Mouse (Mus musculus): Measurements from ENCODE around the gene Tmem179b.

The Tmem179b gene

DNA sequence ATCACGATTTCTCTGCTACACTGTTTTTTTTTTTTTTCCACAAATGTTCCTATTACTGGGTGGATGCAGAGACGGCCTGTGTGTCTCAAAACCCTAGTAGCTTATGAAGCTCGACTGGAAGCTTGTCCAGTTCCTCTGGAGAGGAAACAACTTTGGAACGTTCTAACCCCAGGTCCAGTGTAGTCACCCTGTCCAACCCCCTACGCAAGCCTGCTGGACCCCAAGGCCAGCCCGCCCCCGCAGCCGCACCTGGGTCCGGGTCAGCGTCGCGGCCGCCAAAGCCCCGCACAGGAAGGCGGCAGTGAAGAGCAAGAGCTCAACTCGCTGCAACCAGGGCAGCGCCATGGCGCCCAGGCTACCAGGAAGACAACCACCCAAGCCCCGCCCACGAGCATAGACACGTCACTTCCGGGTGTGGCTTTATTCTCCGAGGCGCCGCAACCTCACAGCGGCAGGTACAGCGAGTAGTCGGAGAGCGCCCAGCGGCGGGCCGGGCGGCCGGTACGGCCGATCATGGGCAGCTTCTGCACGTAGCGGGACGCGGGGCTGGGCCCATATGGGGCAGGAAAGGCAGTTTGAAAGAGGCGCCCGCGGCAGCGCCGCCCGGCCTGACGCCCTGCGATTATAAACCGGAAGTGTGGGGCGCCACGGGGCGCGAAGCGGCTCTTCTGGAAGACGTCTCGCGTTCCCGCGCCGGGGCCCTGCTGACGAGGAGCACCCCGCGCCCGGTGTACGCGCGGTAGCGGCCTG, at the start of gene Tmem179b:
TSS of gene Tmem179b (minus strand) at position 382 of the 750 bp plus-strand sequence.
- DNase-seq (ENCODE audit: low spot score) = peak; percentile 96

DNA sequence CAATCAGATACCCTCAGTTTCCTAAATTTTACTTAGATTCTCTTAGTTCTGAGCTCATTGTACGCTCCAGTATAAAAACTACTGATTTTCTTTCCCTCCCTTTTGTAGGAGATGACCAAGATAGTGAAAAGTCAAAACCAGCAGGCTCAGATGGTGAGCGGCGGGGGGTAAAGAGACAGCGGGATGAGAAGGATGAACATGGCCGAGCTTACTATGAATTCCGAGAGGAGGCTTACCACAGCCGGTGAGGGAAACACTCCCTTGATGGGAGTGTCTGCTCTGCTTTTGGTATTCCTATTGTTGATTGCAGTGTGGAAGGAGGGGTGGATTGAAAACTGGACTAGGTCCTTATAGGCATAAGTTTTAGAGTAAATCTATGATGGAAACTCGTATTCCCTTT, 48.4 kb upstream of the Tmem179b start:
- no peak for DNase-seq (ENCODE audit: low spot score)

DNA sequence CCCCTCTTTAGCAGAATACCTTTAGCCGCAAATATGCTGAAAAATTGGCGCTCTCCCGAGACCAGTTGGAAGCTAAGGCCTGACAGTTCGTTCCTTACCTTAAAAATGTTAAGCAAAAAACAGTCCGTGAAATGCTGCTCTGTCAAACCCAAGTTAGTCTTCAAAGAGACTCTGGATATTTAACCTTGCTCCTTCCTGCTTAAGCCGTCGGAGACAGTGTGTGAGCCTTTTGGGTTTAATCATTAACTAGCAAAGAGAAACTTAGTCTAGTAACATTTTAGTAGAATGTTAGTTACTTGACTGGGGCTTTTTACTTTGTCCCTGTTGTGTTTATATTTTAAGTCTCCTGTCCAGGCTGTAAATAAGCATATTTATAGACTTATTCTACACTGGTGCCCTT, 46.9 kb upstream of the Tmem179b start:
- DNase-seq (ENCODE audit: low spot score) = no peak

DNA sequence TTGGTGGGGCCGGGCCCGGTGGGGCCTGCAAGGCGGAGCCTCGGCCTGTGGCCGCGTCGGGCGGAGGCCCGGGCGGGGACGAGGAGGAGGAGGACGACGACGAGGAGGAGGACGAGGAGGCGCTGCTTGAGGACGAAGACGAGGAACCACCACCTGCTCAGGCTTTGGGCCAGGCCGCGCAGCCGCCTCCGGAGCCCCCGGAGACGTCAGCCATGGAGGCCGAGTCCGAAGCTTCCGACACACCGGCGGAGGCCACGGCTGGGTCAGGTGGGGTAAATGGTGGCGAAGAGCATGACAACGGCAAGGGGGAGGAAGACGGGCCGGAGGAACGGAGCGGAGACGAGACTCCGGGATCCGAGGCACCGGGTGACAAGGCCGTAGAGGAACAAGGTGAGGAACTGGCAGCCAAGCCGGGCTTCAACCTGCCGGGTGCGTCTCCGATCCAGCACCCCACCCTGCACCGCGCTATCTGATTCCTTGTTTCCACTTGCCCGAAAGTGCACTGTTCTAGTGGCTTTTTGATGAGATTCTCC, 46.2 kb upstream of the Tmem179b start:
- DNase-seq (ENCODE audit: low spot score) = no peak

DNA sequence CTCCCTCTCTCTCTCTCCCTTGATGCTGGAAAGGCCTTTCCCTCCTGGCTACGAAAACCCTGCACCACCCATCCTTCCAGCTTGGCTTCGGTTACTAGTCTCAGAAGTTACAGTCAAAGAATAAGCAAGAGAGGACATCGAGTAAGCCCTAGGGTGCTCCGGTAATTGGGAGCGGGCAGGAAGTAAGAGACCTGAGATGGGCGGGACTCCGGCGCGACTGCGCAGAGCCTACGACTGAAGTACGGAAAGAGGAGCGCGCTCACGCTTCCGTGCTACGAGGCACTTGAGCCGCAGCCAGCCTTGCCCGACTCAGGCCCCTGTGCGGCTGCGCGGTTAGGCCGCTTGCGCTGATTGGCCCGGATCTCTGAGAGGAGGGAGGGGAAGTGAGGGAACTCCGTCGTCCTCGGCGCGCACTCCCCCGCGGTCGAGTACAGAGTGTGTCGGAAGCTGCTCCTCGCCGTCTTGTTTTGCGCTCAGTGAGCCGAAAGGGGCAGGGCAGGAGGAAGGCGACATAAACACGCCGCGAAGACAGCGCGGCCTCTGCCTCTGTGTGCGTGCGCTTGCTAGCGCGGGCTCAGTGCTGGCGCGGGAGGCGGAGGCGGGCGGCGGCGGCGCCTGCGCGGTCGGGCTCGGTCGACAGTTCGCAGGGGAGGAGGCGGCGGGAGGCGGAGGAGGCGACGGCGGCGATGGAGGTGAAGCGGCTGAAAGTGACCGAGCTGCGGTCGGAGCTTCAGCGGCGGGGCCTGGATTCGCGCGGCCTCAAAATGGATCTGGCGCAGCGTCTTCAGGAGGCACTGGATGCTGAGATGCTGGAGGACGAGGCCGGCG, 45.5 kb upstream of the Tmem179b start, which contains the start of gene Hnrnpul2:
TSS of gene Hnrnpul2 (plus strand) at position 415 of the 828 bp plus-strand sequence.
- DNase-seq (ENCODE audit: low spot score) = peak; percentile 97

DNA sequence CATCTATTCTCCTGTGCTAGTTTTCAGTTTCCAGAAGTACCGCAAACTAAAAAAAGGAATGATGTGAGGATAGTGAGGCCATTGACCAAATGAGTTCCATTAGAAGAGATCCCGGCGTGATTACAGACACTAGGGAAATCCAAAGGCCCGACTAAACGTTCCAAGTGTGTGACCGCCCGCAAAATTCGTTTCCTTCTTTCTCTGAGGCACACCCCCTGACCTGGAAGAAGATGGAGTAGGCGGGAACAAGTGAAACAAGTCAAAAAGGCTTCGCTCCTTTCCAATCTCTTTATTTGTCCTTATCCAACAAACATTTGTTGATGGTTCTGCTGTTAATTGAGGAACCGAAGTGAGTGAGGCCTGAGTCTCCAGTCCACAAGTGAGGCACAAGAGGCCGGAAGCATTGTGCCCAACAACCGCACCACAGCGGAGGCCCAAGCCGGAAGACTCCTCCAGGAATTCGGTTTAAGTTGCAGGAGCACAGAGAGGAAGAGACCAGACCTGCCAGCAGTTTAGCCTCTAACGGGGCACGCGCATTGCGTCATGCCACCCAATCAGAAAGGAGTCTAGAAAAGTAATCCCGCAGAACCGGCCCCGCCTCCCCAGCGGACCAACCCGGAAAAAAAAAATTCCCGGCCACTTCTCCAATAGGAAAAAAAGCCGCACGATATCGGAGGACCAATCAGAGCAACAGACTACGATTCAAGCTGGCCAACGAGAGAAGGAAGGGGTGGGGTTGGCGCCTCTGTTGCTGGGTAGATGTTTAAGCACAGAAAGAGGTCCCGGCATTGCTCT, 44.7 kb upstream of the Tmem179b start, which contains the start of gene Ttc9c:
TSS of gene Ttc9c (minus strand) at position 533 of the 795 bp plus-strand sequence.
- DNase-seq (ENCODE audit: low spot score) = peak; percentile 81

DNA sequence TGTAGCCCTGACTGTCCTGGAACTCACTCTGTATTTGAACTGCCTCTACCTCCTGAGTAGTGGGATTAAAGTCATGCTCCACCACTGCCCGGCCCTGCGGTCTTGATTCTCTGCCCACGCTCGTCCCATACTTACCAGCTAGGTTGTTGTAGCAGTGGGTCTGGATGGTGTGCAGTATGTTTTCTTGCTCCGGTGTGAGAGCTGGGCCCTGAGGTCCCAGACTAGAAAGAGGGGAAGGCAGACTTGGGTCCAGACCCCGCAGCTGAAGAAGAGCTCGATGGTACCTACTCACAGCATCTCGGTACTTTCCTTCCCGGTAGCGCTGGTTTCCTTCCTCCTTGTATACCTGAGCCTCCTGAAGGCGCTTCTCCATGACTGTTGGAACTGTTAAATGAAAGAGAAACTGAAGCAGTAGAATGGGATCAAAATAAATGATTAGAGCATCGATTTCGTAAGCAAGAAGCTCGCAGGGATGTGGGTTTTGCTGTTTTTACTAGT, 44.1 kb upstream of the Tmem179b start:
- DNase-seq (ENCODE audit: low spot score) = no peak

DNA sequence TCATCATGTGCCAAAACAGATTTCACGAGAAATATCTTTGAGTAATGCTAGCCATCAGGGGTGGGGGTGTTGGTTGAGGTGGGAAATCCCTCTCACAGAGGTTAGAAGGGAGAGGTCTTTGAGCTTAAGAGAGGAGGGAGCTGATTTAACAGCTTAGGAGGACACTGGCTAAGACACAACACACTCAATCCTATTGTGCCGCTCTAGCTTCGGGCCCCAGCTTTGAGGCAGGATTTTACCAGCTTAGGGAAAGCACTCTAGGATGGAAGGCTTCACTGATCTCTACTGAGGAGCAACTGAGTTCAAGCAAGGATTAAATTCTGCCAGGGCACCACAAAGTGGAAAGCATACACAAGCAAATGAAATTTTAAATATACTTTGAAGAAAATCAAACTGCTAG, 42.7 kb upstream of the Tmem179b start:
- DNase-seq (ENCODE audit: low spot score) = no peak

DNA sequence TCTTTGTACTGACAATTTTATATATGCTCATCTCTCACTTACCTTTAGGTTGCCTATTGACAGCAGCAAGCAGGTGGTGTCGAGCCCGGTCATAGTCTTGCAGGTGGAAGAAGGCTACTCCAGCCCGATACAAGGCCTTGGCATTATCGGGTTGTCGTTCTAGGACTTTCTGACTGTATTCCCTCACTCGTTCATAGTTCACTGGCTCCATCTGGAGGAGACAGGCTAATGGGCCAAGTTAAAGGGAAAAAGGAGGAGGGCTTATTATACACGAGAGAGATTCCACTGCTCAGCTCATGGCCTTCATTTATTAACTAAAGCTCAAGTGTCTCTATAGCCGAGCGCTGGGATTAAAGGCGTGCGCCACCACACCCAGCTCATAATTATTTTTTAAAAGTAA, 41.5 kb upstream of the Tmem179b start:
- DNase-seq (ENCODE audit: low spot score) = no peak

DNA sequence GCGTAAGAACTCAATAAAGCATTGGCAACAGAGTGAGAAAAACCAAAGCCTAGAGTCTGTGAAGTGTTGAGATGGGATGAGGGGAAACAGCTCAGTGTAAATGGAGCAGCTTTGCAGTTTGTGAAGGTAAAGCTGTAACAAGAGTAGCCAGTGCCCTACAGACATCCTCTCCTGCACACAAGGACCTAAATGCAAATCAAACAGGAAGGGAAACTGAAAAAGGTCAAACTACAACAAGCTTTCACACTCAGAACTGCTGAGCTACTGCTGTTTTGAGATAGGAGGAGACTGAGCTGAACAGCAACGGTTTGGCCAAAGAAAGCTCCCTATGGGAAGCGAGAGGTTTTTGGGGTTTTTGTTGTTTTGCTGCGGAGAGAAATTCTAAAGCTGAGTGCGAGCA, 32.5 kb upstream of the Tmem179b start:
- no peak for DNase-seq (ENCODE audit: low spot score)

DNA sequence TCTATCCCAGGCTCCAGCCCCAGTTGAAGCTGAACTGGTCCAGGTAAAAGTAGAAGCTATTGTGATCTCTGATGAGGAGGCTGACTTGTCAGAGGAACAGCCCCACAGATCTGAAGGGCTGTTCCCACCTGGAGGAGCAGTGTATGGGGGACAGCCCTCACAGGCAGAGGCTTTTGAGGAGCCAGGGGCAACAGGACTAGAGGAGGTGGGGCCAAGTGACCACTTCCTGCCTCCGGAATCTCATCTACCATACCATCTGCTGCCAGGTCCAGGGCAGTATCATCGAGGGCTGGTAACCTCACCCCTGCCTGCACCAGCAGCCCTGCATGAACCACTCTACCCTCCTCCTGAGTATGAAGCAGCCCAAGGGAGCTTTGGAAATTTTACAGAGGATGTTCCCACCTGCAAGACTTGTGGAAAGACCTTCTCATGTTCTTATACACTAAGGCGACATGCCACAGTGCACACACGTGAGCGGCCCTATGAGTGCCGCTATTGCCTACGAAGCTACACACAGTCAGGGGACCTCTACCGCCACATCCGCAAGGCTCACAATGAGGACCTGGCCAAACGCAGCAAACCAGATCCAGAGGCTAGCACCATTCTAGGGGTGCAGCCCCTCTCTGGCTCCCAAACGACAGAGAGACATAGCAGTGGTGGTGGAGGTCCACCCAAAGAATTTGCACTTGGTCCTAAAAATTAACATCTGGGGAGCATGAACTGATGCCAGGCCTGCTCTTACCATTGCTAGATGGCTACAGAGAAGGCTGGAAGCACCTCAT, 29.8 kb upstream of the Tmem179b start:
- no peak for DNase-seq (ENCODE audit: low spot score)

DNA sequence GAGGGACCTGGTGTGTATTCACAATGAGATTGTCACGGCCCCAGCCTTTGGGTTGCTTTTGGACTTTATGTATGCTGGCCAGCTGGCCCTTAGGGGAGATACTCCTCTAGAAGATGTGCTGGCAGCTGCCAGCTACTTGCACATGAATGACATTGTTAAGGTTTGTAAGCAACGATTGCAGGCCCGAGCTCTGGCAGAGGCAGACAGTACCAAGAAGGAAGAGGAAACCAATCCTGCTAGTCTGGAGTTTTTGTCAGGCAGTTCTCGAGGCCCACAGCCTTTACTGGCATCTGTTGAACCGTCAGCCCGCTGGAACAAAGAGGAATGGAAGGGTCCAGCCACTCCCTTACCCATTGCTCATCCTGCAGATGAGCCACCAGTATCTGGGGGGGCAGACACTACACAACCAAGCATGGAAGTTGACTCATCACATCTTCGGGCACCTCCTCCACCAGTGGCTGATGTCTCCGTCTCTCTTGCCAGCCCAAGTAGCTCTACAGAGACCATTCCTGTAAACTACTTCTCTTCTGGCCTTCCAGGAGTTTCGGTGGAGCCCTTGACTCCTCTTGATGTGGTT, 29.0 kb upstream of the Tmem179b start:
- DNase-seq (ENCODE audit: low spot score) = no peak

DNA sequence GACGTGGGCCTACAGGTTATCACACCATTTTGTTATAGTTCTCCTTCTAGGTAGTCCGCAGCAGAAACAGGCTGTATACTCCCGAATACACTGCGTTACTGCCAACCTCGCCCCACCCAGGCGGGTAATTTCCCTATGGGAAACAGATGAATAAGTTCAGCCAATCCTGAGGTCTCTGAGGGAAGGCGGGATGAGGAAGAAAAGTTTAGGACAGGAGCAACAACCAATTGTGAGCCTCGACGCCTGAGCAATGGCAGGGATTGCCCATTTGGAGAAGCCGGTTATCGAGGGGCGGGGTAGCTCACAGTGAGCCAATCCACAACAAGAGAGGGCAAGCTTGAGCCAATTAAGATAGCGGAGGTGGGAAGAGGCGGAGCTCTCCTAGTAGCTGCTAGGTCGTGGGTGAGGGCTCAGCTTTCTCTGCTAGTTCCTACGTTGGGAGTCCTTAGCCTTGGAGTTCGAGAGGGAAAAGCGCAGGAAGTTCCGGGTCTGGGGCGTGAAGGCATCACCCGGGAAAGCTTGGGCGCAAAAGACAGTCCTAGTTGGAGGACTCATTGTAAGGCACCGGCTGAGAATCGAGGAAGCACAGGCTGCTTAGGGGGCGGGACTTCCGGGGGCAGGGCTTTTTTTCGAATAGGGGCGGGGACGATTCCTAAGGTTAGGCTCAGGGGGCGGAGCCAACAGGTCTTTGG, 28.0 kb upstream of the Tmem179b start, which contains the start of gene Zbtb3:
TSS of gene Zbtb3 (plus strand) at position 426 of the 692 bp plus-strand sequence.
- DNase-seq (ENCODE audit: low spot score) = peak; percentile 65

DNA sequence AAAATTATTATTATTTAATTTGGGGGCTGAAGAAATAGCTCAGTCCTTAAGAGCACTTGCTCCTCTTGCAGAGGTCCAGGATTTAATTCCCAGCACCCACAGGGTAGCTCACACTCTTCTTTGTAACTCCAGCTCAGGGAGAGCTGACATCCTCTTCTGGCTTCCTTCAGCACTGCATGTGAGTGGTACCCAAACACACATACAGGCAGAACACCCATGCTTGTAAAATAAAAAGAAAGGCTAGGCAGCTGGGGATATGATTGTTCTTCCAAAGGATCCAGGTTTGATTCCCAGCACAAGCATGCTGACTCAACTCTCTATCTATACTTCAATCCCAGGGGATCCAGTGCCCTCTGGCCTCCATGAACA, 24.7 kb upstream of the Tmem179b start:
- no peak for DNase-seq (ENCODE audit: low spot score)

DNA sequence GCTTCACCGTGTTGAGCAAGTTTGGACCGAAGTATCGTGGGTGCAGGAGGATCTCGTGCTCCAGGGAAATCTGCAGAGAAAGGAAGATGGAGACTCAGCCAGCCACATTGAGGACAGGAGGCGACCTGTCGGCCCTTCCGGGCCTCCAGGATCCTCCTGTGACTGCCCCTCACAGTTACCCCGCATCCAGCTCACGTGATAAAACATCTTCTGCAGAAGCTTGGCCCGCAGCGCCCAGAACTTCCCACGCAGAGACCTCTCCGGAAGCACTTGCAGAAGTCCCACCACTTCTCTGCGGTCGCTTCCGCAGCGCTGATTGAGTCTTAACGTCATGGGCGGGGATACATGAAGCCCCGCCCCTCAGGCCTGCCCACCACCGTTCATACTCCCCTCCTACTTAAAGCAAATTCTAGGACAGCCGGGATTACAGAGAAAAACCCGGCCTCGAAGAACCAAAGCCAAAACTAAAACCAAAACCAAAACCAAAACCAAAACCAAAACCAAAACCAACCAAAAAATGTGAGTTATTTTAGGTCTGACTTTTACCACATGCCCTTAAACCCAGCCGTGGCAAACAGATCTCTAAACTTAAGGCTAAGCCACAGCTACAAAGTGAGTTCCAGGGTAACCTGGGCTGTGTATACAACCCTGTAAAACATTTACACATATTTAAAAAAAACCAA, 24.1 kb upstream of the Tmem179b start, which contains the start of gene Polr2g:
TSS of gene Polr2g (minus strand) at position 314 of the 683 bp plus-strand sequence.
- DNase-seq (ENCODE audit: low spot score) = peak; percentile 68

DNA sequence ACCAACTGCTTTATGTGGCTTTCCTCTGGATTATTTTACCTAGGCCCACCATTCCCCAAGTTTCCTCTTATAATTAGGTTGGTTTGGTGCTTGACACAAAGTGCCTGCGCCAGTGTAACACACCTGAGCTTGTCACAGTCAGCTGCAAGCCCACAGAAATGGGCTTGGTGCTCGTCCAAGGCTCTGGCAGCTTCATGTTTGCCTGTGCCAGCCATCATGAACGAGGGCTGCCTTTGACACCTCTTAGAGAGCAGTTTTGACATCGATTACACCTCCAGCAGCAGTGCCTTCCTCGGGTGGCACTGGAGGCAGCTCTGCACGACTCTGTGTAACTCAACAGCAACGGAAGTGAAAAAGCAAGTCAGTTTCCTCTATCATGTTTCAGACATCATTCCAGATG, 15.9 kb upstream of the Tmem179b start:
- no peak for DNase-seq (ENCODE audit: low spot score)

DNA sequence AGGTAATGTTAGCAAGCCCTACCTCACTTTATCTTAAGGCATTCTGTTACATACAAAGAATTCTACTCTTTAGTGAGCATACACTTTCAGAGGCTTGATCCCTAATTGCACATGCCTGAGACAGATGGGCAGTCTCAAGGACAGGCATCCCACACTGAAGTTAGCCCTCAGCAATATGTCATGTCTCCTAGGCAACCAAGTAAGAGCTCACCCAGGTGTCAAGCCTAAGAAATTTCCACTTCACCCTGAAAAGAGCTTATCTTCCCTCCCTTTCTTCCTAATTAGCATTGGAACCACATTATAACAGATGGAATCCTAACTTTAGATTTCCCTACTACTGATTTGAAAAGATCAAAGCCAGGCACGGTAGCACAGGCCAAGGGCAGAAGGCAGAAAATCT, 14.9 kb upstream of the Tmem179b start:
- DNase-seq (ENCODE audit: low spot score) = no peak

DNA sequence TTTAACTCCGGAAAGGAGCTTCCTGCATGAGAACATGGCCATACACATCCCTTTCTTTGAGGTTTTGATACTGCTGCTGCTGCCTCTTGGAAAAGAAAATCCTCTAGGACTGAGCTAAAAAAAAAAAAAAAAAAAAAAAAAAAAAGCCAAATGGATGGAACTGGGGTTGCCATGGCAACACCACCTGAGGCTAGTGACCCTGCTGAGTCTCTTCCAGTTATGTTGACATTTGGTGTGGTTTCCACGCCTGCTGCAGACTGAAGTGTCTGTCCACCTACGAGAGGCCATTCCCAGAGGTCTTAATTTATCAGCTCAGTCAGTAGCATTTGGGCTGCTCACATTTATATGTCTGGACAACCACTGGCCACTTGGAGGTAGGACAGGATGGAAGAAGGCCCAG, 14.3 kb upstream of the Tmem179b start:
- DNase-seq (ENCODE audit: low spot score) = no peak
